Mouse (Mus musculus) hindbrain, postnatal 0 days (tissue): ENCODE measurements at regions not wholly inside any gene's neighbourhood (a gene's known extent, or its start where the extent isn't known, plus 50 kb on each side); places are given as distances from the start of the nearest gene placed in this dataset.
A peak's percentile ranks its signal among the peaks of the same experiment; 100 is the strongest.

Source experiments
- ATAC-seq: fragments of 200-750 bp; cut with Nextera tagmentation; 2 replicates; pipeline ENCODE4 v1.8.0; 2017; ENCODE audit warnings: mild to moderate bottlenecking, moderate TSS enrichment, moderate library complexity
- DNase-seq: peaks from one replicate; pipeline ENCODE4 v3.0.0-alpha.2; 2015; ENCODE audit warnings: low spot score
- H3K27ac ChIP-seq: fragments of 300-500 bp; sonication (generic); 2 replicates; pipeline ENCODE4 v1.5.1; 2014; ENCODE audit warnings: mild to moderate bottlenecking
- H3K27me3 ChIP-seq: fragments of 300-500 bp; sonication (generic); 2 replicates; pipeline ENCODE4 v1.6.1; 2014; ENCODE audit warnings: low read length, mixed read lengths; ENCODE audit not compliant: insufficient read depth
- H3K36me3 ChIP-seq: fragments of 300-500 bp; sonication (generic); 2 replicates; pipeline ENCODE4 v1.6.1; 2014; ENCODE audit warnings: low read length, mixed read lengths; ENCODE audit not compliant: insufficient read depth
- H3K4me1 ChIP-seq: fragments of 300-500 bp; sonication (generic); 2 replicates; pipeline ENCODE4 v1.6.1; 2014; ENCODE audit warnings: antibody characterized with exemption, low read length, mixed read lengths; ENCODE audit not compliant: insufficient read depth
- H3K4me2 ChIP-seq: fragments of 300-500 bp; sonication (generic); 2 replicates; pipeline ENCODE4 v1.6.1; 2014; ENCODE audit warnings: low read depth, mild to moderate bottlenecking, low read length, moderate library complexity, mixed read lengths
- H3K4me3 ChIP-seq: fragments of 300-500 bp; sonication (generic); 2 replicates; pipeline ENCODE4 v1.5.1; 2014; ENCODE audit warnings: low read length
- H3K9ac ChIP-seq: fragments of 300-500 bp; sonication (generic); replicated peaks from 2 replicates; pipeline ENCODE4 v1.6.1; 2014; ENCODE audit warnings: mild to moderate bottlenecking, low read length, moderate library complexity, mixed read lengths
- H3K9me3 ChIP-seq: fragments of 300-500 bp; sonication (generic); 2 replicates; pipeline ENCODE4 v1.6.1; 2016; ENCODE audit warnings: low read length, mixed read lengths
- CTCF ChIP-seq: IDR thresholded peaks from 2 replicates; pipeline ENCODE4 v1.5.1; 2016; ENCODE audit warnings: antibody characterized with exemption, control low read depth, low read depth
- WGBS: fragments of 180-500 bp; shearing (Covaris S2); extraction: QIAGEN DNeasy Blood & Tissue Kit; methylation state at CpG from one replicate; pipeline ENCODE4 v1.1.7; 2014; 5-methylcytosine and 5-hydroxymethylcytosine counted together

DNA sequence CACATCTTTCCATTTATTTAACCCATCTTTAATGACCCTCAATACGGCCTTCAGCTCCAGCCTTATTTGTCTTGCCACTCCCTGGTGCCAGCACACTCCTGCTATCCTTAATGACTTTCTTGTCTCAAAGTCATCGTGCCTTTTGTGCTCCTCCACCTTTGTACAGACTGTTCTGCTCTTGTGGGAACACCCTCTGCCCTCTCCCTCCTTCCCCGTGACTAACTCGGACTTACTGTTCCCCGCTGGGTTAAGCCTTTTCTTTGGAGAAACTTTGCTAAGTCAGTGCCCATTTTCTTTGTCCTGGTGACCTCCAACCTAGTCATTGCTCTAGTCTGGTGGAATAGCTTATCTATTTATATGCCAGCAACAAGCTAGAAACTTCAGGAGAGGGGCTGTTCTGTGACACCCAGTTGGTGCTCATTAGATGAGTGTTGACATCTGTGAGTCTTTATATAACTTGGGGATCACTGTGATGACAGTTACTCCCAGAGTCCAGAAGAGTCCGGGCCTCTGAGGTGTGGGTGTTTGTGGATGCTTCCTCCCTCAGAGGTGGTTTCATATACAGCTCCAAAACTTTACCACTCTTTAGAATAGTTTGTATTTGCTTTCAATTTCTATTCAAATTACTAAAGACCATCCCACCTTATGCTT lies 63.3 kb upstream of the Cerkl start:
- no peak for ATAC-seq
- H3K4me1 ChIP-seq, result no peaks in the 10 kb centered on the region
- no peak overlapping the region for H3K27ac ChIP-seq
- no peaks in the 10 kb centered on the region for H3K27me3 ChIP-seq
- no peaks in the 10 kb centered on the region for H3K9me3 ChIP-seq
- WGBS, result 38% methylated on average over 6 of the region's 6 CpGs
- H3K4me3 ChIP-seq, result no peak overlapping the region
- no peaks in the 10 kb centered on the region for H3K36me3 ChIP-seq
- DNase-seq, result no peak
- no peak for TF ChIP-seq CTCF
- no peak overlapping the region for H3K9ac ChIP-seq
- no peak overlapping the region for H3K4me2 ChIP-seq

DNA sequence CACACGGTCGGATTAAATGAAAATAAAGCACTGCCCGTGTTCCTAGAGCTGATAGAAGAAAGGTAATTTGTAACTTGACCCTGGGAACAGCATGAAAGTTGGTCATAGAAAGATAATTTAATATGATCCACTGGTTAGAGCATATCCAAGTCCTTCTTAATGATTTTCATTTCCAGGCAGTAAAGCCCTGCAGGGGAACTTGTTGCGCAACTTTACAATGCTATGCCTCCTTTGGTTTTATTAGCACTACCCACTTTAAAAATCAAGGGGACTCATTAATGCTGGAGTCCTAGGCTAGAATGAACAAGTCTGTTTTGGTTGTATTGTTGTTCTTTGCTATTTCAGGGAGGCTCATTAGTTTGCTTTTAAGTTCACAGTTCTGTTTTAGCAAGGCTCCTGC lies 66.9 kb upstream of the Cerkl start:
- Histone ChIP-seq H3K36me3 (no peaks in the 10 kb centered on the region), H3K27ac (no peak overlapping the region), H3K4me3 (no peak overlapping the region), H3K9me3 (no peaks in the 10 kb centered on the region), H3K4me1 (no peaks in the 10 kb centered on the region), H3K9ac (no peak overlapping the region), H3K4me2 (no peak overlapping the region), H3K27me3 (no peaks in the 10 kb centered on the region)
- WGBS, result 97% methylated on average over 4 of the region's 4 CpGs
- ATAC-seq (no peak), DNase-seq (no peak)
- no peak for TF ChIP-seq CTCF

DNA sequence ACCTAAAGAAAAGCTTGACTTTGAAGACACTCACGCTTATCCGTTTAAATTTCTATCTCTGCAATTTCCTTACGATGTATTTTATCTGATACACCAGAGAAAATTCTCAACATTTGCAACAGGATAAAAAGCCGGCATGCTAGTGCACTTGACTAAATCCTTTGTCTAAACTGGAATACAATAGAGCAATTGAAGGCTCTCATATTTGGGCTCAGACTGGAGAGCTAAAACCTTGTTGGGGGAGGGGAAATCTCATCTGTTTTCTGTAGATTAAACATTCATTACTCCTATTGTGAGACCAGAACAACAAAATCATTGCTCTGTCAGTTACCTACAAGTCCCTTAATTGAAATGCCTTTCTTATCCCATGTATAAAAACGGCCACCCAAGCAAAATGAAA lies 70.9 kb upstream of the Cerkl start:
- Histone ChIP-seq H3K36me3 (no peaks in the 10 kb centered on the region), H3K9me3 (no peaks in the 10 kb centered on the region), H3K9ac (no peak overlapping the region), H3K27ac (no peak overlapping the region), H3K4me2 (no peak overlapping the region), H3K4me1 (no peaks in the 10 kb centered on the region), H3K27me3 (no peaks in the 10 kb centered on the region), H3K4me3 (no peak overlapping the region)
- no peak for TF ChIP-seq CTCF
- WGBS, result 50% methylated on average over 5 of the region's 5 CpGs
- no peak for DNase-seq
- no peak for ATAC-seq

DNA sequence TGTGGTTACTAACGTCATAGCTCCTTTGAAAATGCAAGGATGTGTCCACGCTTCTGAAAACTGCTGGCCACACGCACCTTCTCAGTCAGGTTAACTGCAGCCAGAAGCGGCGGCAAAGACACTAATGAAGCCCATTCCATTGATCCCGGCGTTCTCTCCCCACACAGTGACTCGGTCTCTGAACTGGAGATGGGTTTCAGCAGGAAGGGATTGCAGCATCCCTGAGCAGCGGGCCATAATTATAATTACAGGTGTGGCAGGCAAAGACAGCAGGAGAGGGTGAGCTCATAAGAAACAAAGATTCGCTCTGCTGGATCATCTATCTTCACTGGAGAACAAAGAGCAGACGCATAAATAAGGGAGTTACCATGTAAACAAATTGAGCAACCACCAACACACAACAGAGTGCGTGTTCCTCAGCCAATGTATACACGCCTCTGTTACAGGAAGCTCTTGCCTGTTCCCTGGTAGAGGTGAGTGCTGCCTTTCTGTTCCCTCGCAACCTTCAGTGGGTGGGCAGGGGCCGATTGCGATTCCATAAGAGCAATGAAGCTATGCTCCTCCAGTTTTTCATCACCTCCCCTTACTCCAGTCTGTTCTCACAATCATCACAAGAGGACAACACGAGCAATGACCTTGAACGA lies 71.9 kb upstream of the Cerkl start:
- Histone ChIP-seq H3K4me1 (no peaks in the 10 kb centered on the region), H3K27ac (no peak overlapping the region), H3K9me3 (no peaks in the 10 kb centered on the region), H3K4me3 (no peak overlapping the region), H3K4me2 (no peak overlapping the region), H3K9ac (no peak overlapping the region), H3K27me3 (no peaks in the 10 kb centered on the region), H3K36me3 (no peaks in the 10 kb centered on the region)
- no peak for TF ChIP-seq CTCF
- WGBS, result 69% methylated on average over 18 of the region's 18 CpGs
- DNase-seq, result no peak
- ATAC-seq, result peak; percentile 27; the same call in 1 of the 2 replicates

DNA sequence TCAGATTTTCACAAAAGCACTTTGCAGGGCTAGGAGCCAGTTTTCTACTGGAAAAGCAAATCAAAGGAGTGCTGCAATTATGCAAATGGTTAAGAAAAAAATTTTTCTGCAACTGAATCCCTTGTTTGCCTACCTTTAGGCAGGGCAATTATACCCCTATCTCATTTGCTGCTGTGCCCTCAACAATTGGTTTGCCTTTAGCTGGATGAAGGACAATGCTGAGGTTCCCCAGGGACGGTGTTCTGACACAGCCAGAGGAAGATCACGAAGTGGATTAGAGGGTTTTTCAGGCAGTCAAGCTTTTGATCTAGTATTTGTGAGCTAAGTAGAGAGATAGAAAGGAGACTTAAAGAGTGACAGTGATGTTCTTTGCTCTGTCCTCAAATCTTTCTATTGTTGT lies 72.6 kb upstream of the Cerkl start:
- no peak for TF ChIP-seq CTCF
- Histone ChIP-seq H3K9me3 (no peaks in the 10 kb centered on the region), H3K27me3 (no peaks in the 10 kb centered on the region), H3K9ac (no peak overlapping the region), H3K27ac (no peak overlapping the region), H3K4me1 (no peaks in the 10 kb centered on the region), H3K4me3 (no peak overlapping the region), H3K36me3 (no peaks in the 10 kb centered on the region), H3K4me2 (no peak overlapping the region)
- no peak for DNase-seq
- ATAC-seq, result no peak
- 51% methylated on average over 2 of the region's 2 CpGs for WGBS

DNA sequence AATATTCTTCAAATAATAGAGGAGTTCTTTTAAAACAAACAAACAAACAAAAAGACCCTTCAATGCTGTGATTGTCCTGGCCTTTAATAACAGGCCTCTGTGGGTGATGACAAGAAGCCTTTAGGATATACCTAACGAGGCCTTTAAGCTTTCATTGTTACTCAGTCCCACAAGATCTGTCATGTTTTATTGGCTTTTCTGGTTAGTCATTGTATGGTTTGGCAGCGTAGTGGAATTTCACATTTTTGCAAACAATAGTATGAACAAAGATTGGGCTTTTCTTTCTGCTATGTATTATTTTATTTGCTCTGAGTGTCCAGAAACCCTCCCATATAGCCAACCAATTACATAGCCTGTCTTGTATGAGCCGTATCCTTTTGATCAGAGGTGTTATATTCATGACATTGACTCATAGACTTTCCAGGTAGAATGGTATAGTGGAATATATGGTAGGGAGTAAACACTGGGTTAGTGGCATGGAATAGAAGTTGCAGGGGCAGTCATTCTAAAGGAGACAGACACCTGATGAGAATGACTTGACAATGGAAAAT lies 76.1 kb upstream of the Cerkl start:
- 73% methylated on average over 3 of the region's 3 CpGs for WGBS
- no peak overlapping the region for H3K9ac ChIP-seq
- no peaks in the 10 kb centered on the region for H3K27me3 ChIP-seq
- no peak overlapping the region for H3K4me2 ChIP-seq
- ATAC-seq (no peak), DNase-seq (no peak)
- TF ChIP-seq CTCF, result no peak
- H3K4me3 ChIP-seq, result no peak overlapping the region
- H3K36me3 ChIP-seq, result no peaks in the 10 kb centered on the region
- H3K9me3 ChIP-seq, result no peaks in the 10 kb centered on the region
- no peaks in the 10 kb centered on the region for H3K4me1 ChIP-seq
- H3K27ac ChIP-seq, result no peak overlapping the region
